Mouse (Mus musculus) layer of hippocampus, adult 18-20 months (tissue): Measurements from ENCODE around the gene Ndufb6. TPM values are rescaled to one million over a fixed set of nuclear protein-coding genes. Genes with fewer than 3 reads are reported as not detected.

ENCODE experiments used
- total RNA-seq, 2 experiments: library from RNA; stranded (reverse); gene quantifications; 2 replicates each; pipeline ENCODE4 v1.2.3; 2021

Ndufb6 gene
- total RNA-seq, 2 experiments from 2014 or later: 168 to 175 TPM

Other genes with a start within 250 kb of the Ndufb6 start
- gene Aco1, start 136.3 kb downstream of the Ndufb6 start, total RNA-seq: 10 to 100 TPM; 23.7 to 24.5 TPM
- gene Ddx58, start 39.6 kb downstream of the Ndufb6 start, total RNA-seq: 1 to 10 TPM; 3.2 to 4.2 TPM
- gene Smim27, start 9.8 kb downstream of the Ndufb6 start, total RNA-seq: 10 to 100 TPM; 11.8 to 12.7 TPM
- gene Topors, start 9.6 kb downstream of the Ndufb6 start, total RNA-seq: 10 to 100 TPM; 21.6 to 21.7 TPM
- gene Tmem215, start 192.8 kb upstream of the Ndufb6 start, total RNA-seq: 1 to 10 TPM; 7.6 to 8.4 TPM